Mouse (Mus musculus) myocyte (in vitro differentiated cells): Measurements from ENCODE around the gene Cry2.

Source experiments
- CEBPB ChIP-seq: IDR thresholded peaks from 2 replicates; pipeline ENCODE4 v1.6.1; 2011; ENCODE audit warnings: mild to moderate bottlenecking, moderate library complexity; ENCODE audit not compliant: poor library complexity, insufficient read depth, severe bottlenecking
- E2F4 ChIP-seq: IDR thresholded peaks from one replicate; pipeline ENCODE4 v1.6.1; 2011; ENCODE audit warnings: mild to moderate bottlenecking, control low read depth, moderate library complexity; ENCODE audit not compliant: insufficient read depth
- MAX ChIP-seq: IDR thresholded peaks from one replicate; pipeline ENCODE4 v1.6.1; 2011; ENCODE audit warnings: low read depth, mild to moderate bottlenecking, control low read depth
- MYOD1 ChIP-seq, 3 experiments: IDR thresholded peaks; one replicate each; pipeline ENCODE4 v1.6.1; 2011; ENCODE audit warnings: control low read depth in 2 of 3, low read depth in 2 of 3, mild to moderate bottlenecking in 2 of 3, moderate library complexity in 1 of 3; ENCODE audit not compliant: insufficient read length in 2 of 3, control insufficient read depth in 1 of 3
- MYOG ChIP-seq, 3 experiments: IDR thresholded peaks; one replicate each; pipeline ENCODE4 v1.6.1; 2011; ENCODE audit warnings: control low read depth in 2 of 3, low read depth in 2 of 3, mild to moderate bottlenecking in 2 of 3; ENCODE audit not compliant: insufficient read length in 2 of 3, control insufficient read depth in 1 of 3, insufficient read depth in 1 of 3
- POLR2A ChIP-seq: IDR thresholded peaks from one replicate; pipeline ENCODE4 v1.6.1; 2011; ENCODE audit warnings: low read depth, mild to moderate bottlenecking, control low read depth, moderate library complexity; ENCODE audit not compliant: insufficient read length
- POLR2AphosphoS2 ChIP-seq: IDR thresholded peaks from one replicate; pipeline ENCODE4 v1.6.1; 2011; ENCODE audit warnings: low read depth, control low read depth; ENCODE audit not compliant: insufficient read length
- REST ChIP-seq: IDR thresholded peaks from one replicate; pipeline ENCODE4 v1.6.1; 2011; ENCODE audit warnings: mild to moderate bottlenecking, control low read depth, moderate library complexity; ENCODE audit not compliant: insufficient read depth, insufficient read length
- SRF ChIP-seq: IDR thresholded peaks from one replicate; pipeline ENCODE4 v1.6.1; 2011; ENCODE audit warnings: low read depth; ENCODE audit not compliant: control insufficient read depth, insufficient read length
- TCF12 ChIP-seq: IDR thresholded peaks from one replicate; pipeline ENCODE4 v1.6.1; 2011; ENCODE audit warnings: mild to moderate bottlenecking, control low read depth; ENCODE audit not compliant: poor library complexity, insufficient read depth, severe bottlenecking
- TCF3 ChIP-seq: IDR thresholded peaks from one replicate; pipeline ENCODE4 v1.6.1; 2011; ENCODE audit warnings: low read depth, control low read depth; ENCODE audit not compliant: insufficient read length
- USF1 ChIP-seq: IDR thresholded peaks from one replicate; pipeline ENCODE4 v1.6.1; 2011; ENCODE audit warnings: low read depth, mild to moderate bottlenecking, control low read depth, moderate library complexity

GRCm38 (mm10) chr2:92361795-92362194, 72.0 kb downstream of the Cry2 start:
- TF ChIP-seq E2F4 (no peak), POLR2AphosphoS2 (no peak), POLR2A (no peak), CEBPB (no peak), TCF12 (no peak), MAX (no peak), REST (no peak), USF1 (no peak), MYOD1 (IDR thresholded peaks at IDR 0.05; ENCODE audit: control insufficient read depth in 1 of 3, insufficient read length in 2 of 3, low read depth in 2 of 3) (no peak), SRF (no peak), MYOG (IDR thresholded peaks at IDR 0.05; ENCODE audit: control insufficient read depth in 1 of 3, insufficient read depth in 1 of 3, insufficient read length in 2 of 3, low read depth in 2 of 3) (no peak), TCF3 (no peak)
